Mouse (Mus musculus): ENCODE results near the gene Col6a4. TPM values are rescaled to one million over a fixed set of nuclear protein-coding genes. Genes with fewer than 3 reads are reported as not detected.
A peak's percentile ranks its signal among the peaks of the same experiment; 100 is the strongest.

Col6a4 gene
- polyA plus RNA-seq, 1 experiment from 2014 or later: 19.3 TPM

GRCm38 (mm10) chr9:106053446-106053845, 43.1 kb downstream of the Col6a4 start:
- H3K4me3 ChIP-seq (ENCODE audit: low read depth, low read length): no peak overlapping the region
- H3K4me1 ChIP-seq (replicated peaks; ENCODE audit: control insufficient read depth, insufficient read depth): no peaks in the 10 kb centered on the region
- H3K27me3 ChIP-seq (ENCODE audit: control insufficient read depth, insufficient read depth, low read length): no peaks in the 10 kb centered on the region
- H3K9me3 ChIP-seq (ENCODE audit: control insufficient read depth, low read length): no peaks in the 10 kb centered on the region
- no peak overlapping the region for H3K4me2 ChIP-seq (replicated peaks; ENCODE audit: low read depth)
- no peak for DNase-seq (ENCODE audit: low spot score)
- TF ChIP-seq EP300 (optimal IDR thresholded peaks at IDR 0.05) (no peak), CTCF (IDR thresholded peaks at IDR 0.05; ENCODE audit: low read depth) (no peak)
- no peak overlapping the region for H3K9ac ChIP-seq (ENCODE audit: low read length)
- no peak for ATAC-seq (ENCODE audit: low FRiP score, low TSS enrichment)
- no peaks in the 10 kb centered on the region for H3K36me3 ChIP-seq (ENCODE audit: control insufficient read depth, insufficient read depth, low read length)
- H3K27ac ChIP-seq (replicated peaks): no peak overlapping the region
- 85% methylated on average over 4 of the region's 4 CpGs for WGBS

- Histone ChIP-seq H3K4me3 (ENCODE audit: low read depth, low read length) (no peak overlapping the region), H3K9me3 (ENCODE audit: control insufficient read depth, low read length) (no peaks in the 10 kb centered on the region), H3K4me2 (replicated peaks; ENCODE audit: low read depth) (no peak overlapping the region), H3K27me3 (ENCODE audit: control insufficient read depth, insufficient read depth, low read length) (no peaks in the 10 kb centered on the region), H3K27ac (replicated peaks) (no peak overlapping the region), H3K4me1 (replicated peaks; ENCODE audit: control insufficient read depth, insufficient read depth) (no peaks in the 10 kb centered on the region), H3K36me3 (ENCODE audit: control insufficient read depth, insufficient read depth, low read length) (no peaks in the 10 kb centered on the region), H3K9ac (ENCODE audit: low read length) (no peak overlapping the region)
- TF ChIP-seq CTCF (IDR thresholded peaks at IDR 0.05; ENCODE audit: low read depth) (no peak), EP300 (optimal IDR thresholded peaks at IDR 0.05) (no peak)
- DNase-seq (ENCODE audit: low spot score): no peak
- ATAC-seq (ENCODE audit: low FRiP score, low TSS enrichment): no peak
- 39% methylated on average over 9 of the region's 9 CpGs for WGBS
These were observed 52.6 kb downstream of the Col6a4 start for GRCm38 (mm10) chr9:106043921-106044503.

- H3K27ac ChIP-seq (replicated peaks): no peak overlapping the region
- no peaks in the 10 kb centered on the region for H3K9me3 ChIP-seq (ENCODE audit: control insufficient read depth, low read length)
- 76% methylated on average over 8 of the region's 8 CpGs for WGBS
- no peak overlapping the region for H3K9ac ChIP-seq (ENCODE audit: low read length)
- no peak for ATAC-seq (ENCODE audit: low FRiP score, low TSS enrichment)
- DNase-seq (ENCODE audit: low spot score): peak; percentile 16
- no peaks in the 10 kb centered on the region for H3K36me3 ChIP-seq (ENCODE audit: control insufficient read depth, insufficient read depth, low read length)
- no peaks in the 10 kb centered on the region for H3K27me3 ChIP-seq (ENCODE audit: control insufficient read depth, insufficient read depth, low read length)
- H3K4me3 ChIP-seq (ENCODE audit: low read depth, low read length): no peak overlapping the region
- no peak for TF ChIP-seq CTCF (IDR thresholded peaks at IDR 0.05; ENCODE audit: low read depth)
- no peak for TF ChIP-seq EP300 (optimal IDR thresholded peaks at IDR 0.05)
- no peak overlapping the region for H3K4me2 ChIP-seq (replicated peaks; ENCODE audit: low read depth)
- no peaks in the 10 kb centered on the region for H3K4me1 ChIP-seq (replicated peaks; ENCODE audit: control insufficient read depth, insufficient read depth)
These were observed 56.5 kb downstream of the Col6a4 start for GRCm38 (mm10) chr9:106039915-106040659.

- 69% methylated on average over 1 of the region's 1 CpGs for WGBS
- TF ChIP-seq CTCF (IDR thresholded peaks at IDR 0.05; ENCODE audit: low read depth) (no peak), EP300 (optimal IDR thresholded peaks at IDR 0.05) (no peak)
- no peak for ATAC-seq (ENCODE audit: low FRiP score, low TSS enrichment)
- DNase-seq (ENCODE audit: low spot score): no peak
- Histone ChIP-seq H3K27me3 (ENCODE audit: control insufficient read depth, insufficient read depth, low read length) (no peaks in the 10 kb centered on the region), H3K9ac (ENCODE audit: low read length) (no peak overlapping the region), H3K4me1 (replicated peaks; ENCODE audit: control insufficient read depth, insufficient read depth) (no peaks in the 10 kb centered on the region), H3K4me2 (replicated peaks; ENCODE audit: low read depth) (no peak overlapping the region), H3K9me3 (ENCODE audit: control insufficient read depth, low read length) (no peaks in the 10 kb centered on the region), H3K27ac (replicated peaks) (no peak overlapping the region), H3K36me3 (ENCODE audit: control insufficient read depth, insufficient read depth, low read length) (no peaks in the 10 kb centered on the region), H3K4me3 (ENCODE audit: low read depth, low read length) (no peak overlapping the region)
These were observed 57.3 kb downstream of the Col6a4 start for GRCm38 (mm10) chr9:106039276-106039675.

GRCm38 (mm10) chr9:106038865-106039264, 57.7 kb downstream of the Col6a4 start:
- peak; percentile 39 for DNase-seq (ENCODE audit: low spot score)
- no peaks in the 10 kb centered on the region for H3K9me3 ChIP-seq (ENCODE audit: control insufficient read depth, low read length)
- no peak for ATAC-seq (ENCODE audit: low FRiP score, low TSS enrichment)
- no peak overlapping the region for H3K4me3 ChIP-seq (ENCODE audit: low read depth, low read length)
- H3K27ac ChIP-seq (replicated peaks): no peak overlapping the region
- TF ChIP-seq EP300 (optimal IDR thresholded peaks at IDR 0.05): no peak
- peak; percentile 80 for TF ChIP-seq CTCF (IDR thresholded peaks at IDR 0.05; ENCODE audit: low read depth)
- H3K27me3 ChIP-seq (ENCODE audit: control insufficient read depth, insufficient read depth, low read length): no peaks in the 10 kb centered on the region
- no peak overlapping the region for H3K9ac ChIP-seq (ENCODE audit: low read length)
- H3K4me1 ChIP-seq (replicated peaks; ENCODE audit: control insufficient read depth, insufficient read depth): no peaks in the 10 kb centered on the region
- no peaks in the 10 kb centered on the region for H3K36me3 ChIP-seq (ENCODE audit: control insufficient read depth, insufficient read depth, low read length)
- no peak overlapping the region for H3K4me2 ChIP-seq (replicated peaks; ENCODE audit: low read depth)
- 7% methylated on average over 4 of the region's 4 CpGs for WGBS

- Histone ChIP-seq H3K9ac (ENCODE audit: low read length) (no peak overlapping the region), H3K36me3 (ENCODE audit: control insufficient read depth, insufficient read depth, low read length) (no peaks in the 10 kb centered on the region), H3K9me3 (ENCODE audit: control insufficient read depth, low read length) (no peaks in the 10 kb centered on the region), H3K4me3 (ENCODE audit: low read depth, low read length) (no peak overlapping the region), H3K27ac (replicated peaks) (no peak overlapping the region), H3K4me1 (replicated peaks; ENCODE audit: control insufficient read depth, insufficient read depth) (no peaks in the 10 kb centered on the region), H3K4me2 (replicated peaks; ENCODE audit: low read depth) (no peak overlapping the region), H3K27me3 (ENCODE audit: control insufficient read depth, insufficient read depth, low read length) (no peaks in the 10 kb centered on the region)
- WGBS: 88% methylated on average over 3 of the region's 3 CpGs
- ATAC-seq (ENCODE audit: low FRiP score, low TSS enrichment) (no peak), DNase-seq (ENCODE audit: low spot score) (no peak)
- no peak for TF ChIP-seq EP300 (optimal IDR thresholded peaks at IDR 0.05)
- no peak for TF ChIP-seq CTCF (IDR thresholded peaks at IDR 0.05; ENCODE audit: low read depth)
These were observed 80.9 kb downstream of the Col6a4 start for GRCm38 (mm10) chr9:106015666-106016065.

Data from stomach, postnatal 0 days (tissue).